Mouse (Mus musculus) stomach, postnatal 0 days (tissue): ENCODE results near the gene Abcg1. TPM values are rescaled to one million over a fixed set of nuclear protein-coding genes. Genes with fewer than 3 reads are reported as not detected.

ENCODE experiments used
- ATAC-seq: fragments of 200-750 bp; cut with Nextera tagmentation; 2 replicates; pipeline ENCODE4 v1.8.0; 2017; ENCODE audit not compliant: low FRiP score, low TSS enrichment
- DNase-seq: peaks from one replicate; pipeline ENCODE4 v3.0.0-alpha.2; 2016; ENCODE audit warnings: low spot score
- H3K27ac ChIP-seq: fragments of 300-500 bp; sonication (generic); replicated peaks from 2 replicates; pipeline ENCODE4 v1.5.1; 2014; ENCODE audit warnings: mild to moderate bottlenecking, control low read depth
- H3K27me3 ChIP-seq: fragments of 300-500 bp; sonication (generic); 2 replicates; pipeline ENCODE4 v1.6.1; 2014; ENCODE audit warnings: low read length; ENCODE audit not compliant: control insufficient read depth, insufficient read depth
- H3K36me3 ChIP-seq: fragments of 300-500 bp; sonication (generic); 2 replicates; pipeline ENCODE4 v1.6.1; 2014; ENCODE audit warnings: low read length, mixed read lengths; ENCODE audit not compliant: control insufficient read depth, insufficient read depth
- H3K4me1 ChIP-seq: fragments of 300-500 bp; sonication (generic); replicated peaks from 2 replicates; pipeline ENCODE4 v1.6.1; 2014; ENCODE audit warnings: antibody characterized with exemption; ENCODE audit not compliant: control insufficient read depth, insufficient read depth
- H3K4me2 ChIP-seq: fragments of 300-500 bp; sonication (generic); replicated peaks from 2 replicates; pipeline ENCODE4 v1.6.1; 2014; ENCODE audit warnings: low read depth, mild to moderate bottlenecking, control low read depth, moderate library complexity
- H3K4me3 ChIP-seq: fragments of 300-500 bp; sonication (generic); 2 replicates; pipeline ENCODE4 v1.5.1; 2014; ENCODE audit warnings: low read depth, low read length, control low read depth
- H3K9ac ChIP-seq: fragments of 300-500 bp; sonication (generic); 2 replicates; pipeline ENCODE4 v1.6.1; 2014; ENCODE audit warnings: mild to moderate bottlenecking, low read length, control low read depth, mixed read lengths
- H3K9me3 ChIP-seq: fragments of 300-500 bp; sonication (generic); 2 replicates; pipeline ENCODE4 v1.6.1; 2016; ENCODE audit warnings: low read length; ENCODE audit not compliant: control insufficient read depth
- CTCF ChIP-seq: IDR thresholded peaks from 2 replicates; pipeline ENCODE4 v1.5.1; 2016; ENCODE audit warnings: antibody characterized with exemption, low read depth, mild to moderate bottlenecking, moderate library complexity
- EP300 ChIP-seq: optimal IDR thresholded peaks from 2 replicates; pipeline ENCODE3; 2016; ENCODE audit warnings: antibody characterized with exemption
- whole genome bisulfite sequencing: fragments of 180-500 bp; shearing (Covaris S2); extraction: QIAGEN DNeasy Blood & Tissue Kit; methylation state at CpG from one replicate; pipeline ENCODE4 v1.1.7; 2014; 5-methylcytosine and 5-hydroxymethylcytosine counted together
- polyA plus RNA-seq: library from polyadenylated mRNA; unstranded; fragments of >200 nt; fragmentation: Nextera tagmentation; extraction: Ambion mirVana; gene quantifications from 2 replicates; pipeline ENCODE4 v1.2.1, GENCODE M21; 2015

Abcg1 gene
- polyA plus RNA-seq, 1 experiment from 2014 or later: 11.1 TPM

- Histone ChIP-seq H3K4me3 (no peak overlapping the region), H3K9me3 (no peaks in the 10 kb centered on the region), H3K36me3 (no peaks in the 10 kb centered on the region), H3K27ac (no peak overlapping the region), H3K9ac (no peak overlapping the region), H3K27me3 (no peaks in the 10 kb centered on the region), H3K4me2 (no peak overlapping the region), H3K4me1 (no peaks in the 10 kb centered on the region)
- 82% methylated on average over 22 of the region's 22 CpGs for WGBS
- TF ChIP-seq EP300 (no peak), CTCF (no peak)
- ATAC-seq: no peak
- DNase-seq: no peak
These were observed 21.2 kb upstream of the Abcg1 start for GRCm38 (mm10) chr17:31036168-31036876.

GRCm38 (mm10) chr17:31037331-31037730, 20.1 kb upstream of the Abcg1 start:
- DNase-seq (no peak), ATAC-seq (no peak)
- H3K9ac ChIP-seq: no peak overlapping the region
- H3K9me3 ChIP-seq: no peaks in the 10 kb centered on the region
- H3K4me3 ChIP-seq: no peak overlapping the region
- no peaks in the 10 kb centered on the region for H3K27me3 ChIP-seq
- H3K36me3 ChIP-seq: no peaks in the 10 kb centered on the region
- H3K27ac ChIP-seq: no peak overlapping the region
- H3K4me2 ChIP-seq: no peak overlapping the region
- TF ChIP-seq CTCF: no peak
- TF ChIP-seq EP300: no peak
- 71% methylated on average over 8 of the region's 8 CpGs for WGBS
- no peaks in the 10 kb centered on the region for H3K4me1 ChIP-seq

GRCm38 (mm10) chr17:31038381-31038780, 19.1 kb upstream of the Abcg1 start:
- ATAC-seq: peak; percentile 74

GRCm38 (mm10) chr17:31039626-31040025, 17.8 kb upstream of the Abcg1 start:
- ATAC-seq (no peak), DNase-seq (no peak)
- H3K9me3 ChIP-seq: no peaks in the 10 kb centered on the region
- no peak overlapping the region for H3K4me3 ChIP-seq
- H3K9ac ChIP-seq: no peak overlapping the region
- H3K4me2 ChIP-seq: no peak overlapping the region
- no peaks in the 10 kb centered on the region for H3K4me1 ChIP-seq
- no peaks in the 10 kb centered on the region for H3K27me3 ChIP-seq
- TF ChIP-seq EP300 (no peak), CTCF (no peak)
- no peaks in the 10 kb centered on the region for H3K36me3 ChIP-seq
- 60% methylated on average over 7 of the region's 7 CpGs for WGBS
- H3K27ac ChIP-seq: no peak overlapping the region

More at GRCm38 (mm10) chr17:31038381-31038780, 19.1 kb upstream of the Abcg1 start:
- peak; percentile 49 for DNase-seq
- Histone ChIP-seq H3K27me3 (no peaks in the 10 kb centered on the region), H3K9me3 (no peaks in the 10 kb centered on the region), H3K4me2 (no peak overlapping the region), H3K9ac (no peak overlapping the region), H3K4me1 (no peaks in the 10 kb centered on the region), H3K36me3 (no peaks in the 10 kb centered on the region), H3K4me3 (no peak overlapping the region), H3K27ac (no peak overlapping the region)
- TF ChIP-seq EP300 (no peak), CTCF (no peak)
- WGBS: 52% methylated on average over 4 of the region's 4 CpGs

GRCm38 (mm10) chr17:31040421-31040820, 17.1 kb upstream of the Abcg1 start:
- H3K9me3 ChIP-seq: no peaks in the 10 kb centered on the region

GRCm38 (mm10) chr17:31042751-31043150, 14.7 kb upstream of the Abcg1 start:
- Histone ChIP-seq H3K4me2 (no peak overlapping the region), H3K9ac (no peak overlapping the region), H3K4me1 (no peaks in the 10 kb centered on the region), H3K4me3 (no peak overlapping the region), H3K27ac (no peak overlapping the region), H3K36me3 (no peaks in the 10 kb centered on the region), H3K27me3 (no peaks in the 10 kb centered on the region), H3K9me3 (no peaks in the 10 kb centered on the region)
- 38% methylated on average over 2 of the region's 2 CpGs for WGBS
- no peak for TF ChIP-seq EP300
- no peak for TF ChIP-seq CTCF
- DNase-seq (no peak), ATAC-seq (no peak)

More at GRCm38 (mm10) chr17:31040421-31040820, 17.1 kb upstream of the Abcg1 start:
- Histone ChIP-seq H3K4me2 (no peak overlapping the region), H3K4me1 (no peaks in the 10 kb centered on the region), H3K27ac (no peak overlapping the region), H3K27me3 (no peaks in the 10 kb centered on the region), H3K36me3 (no peaks in the 10 kb centered on the region), H3K9ac (no peak overlapping the region), H3K4me3 (no peak overlapping the region)
- 61% methylated on average over 7 of the region's 7 CpGs for WGBS
- no peak for DNase-seq
- TF ChIP-seq EP300 (no peak), CTCF (no peak)
- no peak for ATAC-seq
